Mouse (Mus musculus) thymus, adult 2 months (tissue): ENCODE data around the gene C130050O18Rik. TPM values are rescaled to one million over a fixed set of nuclear protein-coding genes. Genes with fewer than 3 reads are reported as not detected.

ENCODE experiments used
- DNase-seq: peaks from one replicate; pipeline ENCODE4 v3.0.0; 2021
- H3K27ac ChIP-seq: fragments of 200-500 bp; 2 replicates; pipeline ENCODE4 v1.5.1; 2012; ENCODE audit warnings: low read length, control low read depth; ENCODE audit not compliant: control insufficient read depth, insufficient read depth
- H3K27me3 ChIP-seq: fragments of 200-500 bp; 2 replicates; pipeline ENCODE4 v1.6.1; 2012; ENCODE audit warnings: mild to moderate bottlenecking, low read length, moderate library complexity, mixed read lengths; ENCODE audit not compliant: control insufficient read depth, insufficient read depth
- H3K36me3 ChIP-seq: fragments of 200-500 bp; 2 replicates; pipeline ENCODE4 v1.6.1; 2012; ENCODE audit warnings: mild to moderate bottlenecking, low read length, moderate library complexity; ENCODE audit not compliant: control insufficient read depth, insufficient read depth
- H3K4me1 ChIP-seq: fragments of 200-500 bp; replicated peaks from 2 replicates; pipeline ENCODE4 v1.6.1; 2012; ENCODE audit warnings: low read length; ENCODE audit not compliant: control insufficient read depth, insufficient read depth
- H3K4me3 ChIP-seq: fragments of 200-500 bp; 2 replicates; pipeline ENCODE4 v1.5.1; 2012; ENCODE audit warnings: mild to moderate bottlenecking, low read length, control low read depth, moderate library complexity; ENCODE audit not compliant: control insufficient read depth, insufficient read depth
- CTCF ChIP-seq: fragments of 200-500 bp; IDR thresholded peaks from 2 replicates; pipeline ENCODE4 v1.5.1; 2012; ENCODE audit warnings: mild to moderate bottlenecking, control low read depth, low read length, moderate library complexity, borderline replicate concordance; ENCODE audit not compliant: control insufficient read depth, poor library complexity, insufficient read depth; ENCODE audit errors: extremely low read depth
- POLR2A ChIP-seq: fragments of 200-500 bp; IDR thresholded peaks from 2 replicates; pipeline ENCODE4 v1.6.1; 2012; ENCODE audit warnings: mild to moderate bottlenecking, low read length, control low read depth, moderate library complexity; ENCODE audit not compliant: control insufficient read depth, poor library complexity, insufficient read depth; ENCODE audit errors: extremely low read depth
- WGBS: fragments of 180-500 bp; shearing (Covaris S2); methylation state at CpG from one replicate; pipeline ENCODE4 v1.1.7; 2018; 5-methylcytosine and 5-hydroxymethylcytosine counted together
- polyA plus RNA-seq: library from polyadenylated mRNA; depleted of rRNA; stranded (reverse); fragments of >200 nt; gene quantifications from 2 replicates; pipeline ENCODE4 v1.2.3, GENCODE M21; 2012

C130050O18Rik gene
- polyA plus RNA-seq, 1 experiment: 2.1 TPM

GRCm38 (mm10) chr5:139378986-139379629 lies 26.0 kb upstream of the C130050O18Rik start:
- Histone ChIP-seq H3K27me3 (no peaks in the 10 kb centered on the region), H3K27ac (peak overlapping the region; percentile 5; the same call in 1 of the 2 replicates), H3K4me1 (peaks cover 65% of the 10 kb centered on the region), H3K4me3 (peak overlapping the region; percentile 25), H3K36me3 (no peaks in the 10 kb centered on the region)
- DNase-seq: peak; percentile 47
- TF ChIP-seq CTCF (no peak), POLR2A (no peak)
- WGBS: 25% methylated on average over 21 of the region's 21 CpGs

GRCm38 (mm10) chr5:139379771-139380384 lies 25.2 kb upstream of the C130050O18Rik start:
- Histone ChIP-seq H3K4me1 (peaks cover 72% of the 10 kb centered on the region), H3K4me3 (peak overlapping the region; percentile 80), H3K27me3 (no peaks in the 10 kb centered on the region), H3K36me3 (no peaks in the 10 kb centered on the region), H3K27ac (peak overlapping the region; percentile 5; the same call in 1 of the 2 replicates)
- TF ChIP-seq POLR2A (no peak), CTCF (no peak)
- no peak for DNase-seq
- WGBS: 23% methylated on average over 8 of the region's 8 CpGs

DNA sequence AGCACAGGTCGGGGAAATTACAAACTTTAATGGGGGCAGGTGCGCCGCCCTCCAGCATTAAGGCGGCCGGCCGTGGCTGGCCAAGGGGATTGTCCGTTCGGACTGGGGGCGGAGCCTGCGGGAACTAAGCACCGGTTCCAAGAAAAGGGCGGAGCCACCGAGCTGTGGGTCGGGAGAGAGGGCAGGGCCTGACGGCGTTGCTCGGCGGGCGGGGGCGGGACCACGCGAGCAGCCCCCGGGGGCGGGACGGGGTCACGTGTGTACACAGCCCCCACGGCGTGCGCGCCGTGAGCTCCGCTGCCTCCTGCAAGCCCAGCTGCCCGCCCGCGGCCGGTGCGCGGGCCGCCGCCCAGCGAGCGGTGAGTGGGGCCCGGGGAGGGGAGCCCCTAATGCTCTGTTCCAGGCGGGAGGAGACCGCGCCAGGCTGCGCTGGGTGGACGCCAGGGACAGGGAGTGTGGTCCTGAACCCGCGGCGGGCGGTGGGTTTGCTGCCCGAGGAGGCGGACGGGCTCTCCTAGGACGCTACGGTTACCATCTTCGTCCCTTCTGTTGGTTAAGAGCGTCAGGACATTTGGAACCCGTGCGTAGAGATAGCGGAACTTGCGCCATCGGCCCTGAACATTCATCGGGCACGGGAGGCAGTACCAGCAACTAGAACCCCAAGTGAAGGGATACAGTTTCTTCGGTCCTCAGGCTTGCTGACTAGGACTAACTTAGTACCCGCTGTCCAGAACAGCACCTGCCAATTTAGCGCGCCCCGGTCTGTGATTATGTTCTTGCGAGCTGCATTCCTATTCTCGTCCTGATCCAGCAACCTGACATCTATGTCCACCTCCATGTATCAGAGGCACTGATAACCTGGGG lies 24.5 kb upstream of the C130050O18Rik start:
- no peaks in the 10 kb centered on the region for H3K36me3 ChIP-seq
- H3K27me3 ChIP-seq: no peaks in the 10 kb centered on the region
- 0 out of 2 replicates have a peak, but pooled peaks have one; percentile 12 for TF ChIP-seq POLR2A
- TF ChIP-seq CTCF: 0 out of 2 replicates have a peak, but pooled peaks have one; percentile 19
- H3K27ac ChIP-seq: peak overlapping the region; percentile 49
- peak; percentile 81 for DNase-seq
- H3K4me3 ChIP-seq: peak overlapping the region; percentile 80
- H3K4me1 ChIP-seq: peaks cover 72% of the 10 kb centered on the region
- WGBS: 2% methylated on average over 61 of the region's 73 CpGs

GRCm38 (mm10) chr5:139381586-139382513 lies 23.2 kb upstream of the C130050O18Rik start:
- H3K36me3 ChIP-seq: no peaks in the 10 kb centered on the region
- H3K4me3 ChIP-seq: peak overlapping the region; percentile 35
- H3K4me1 ChIP-seq: peaks cover 75% of the 10 kb centered on the region
- peak; percentile 79 for DNase-seq
- 20% methylated on average over 18 of the region's 18 CpGs for WGBS
- H3K27me3 ChIP-seq: no peaks in the 10 kb centered on the region
- peak overlapping the region; percentile 84 for H3K27ac ChIP-seq
- no peak for TF ChIP-seq CTCF
- no peak for TF ChIP-seq POLR2A

- no peaks in the 10 kb centered on the region for H3K27me3 ChIP-seq
- 5% methylated on average over 8 of the region's 8 CpGs for WGBS
- no peaks in the 10 kb centered on the region for H3K36me3 ChIP-seq
- peak overlapping the region; percentile 17 for H3K4me3 ChIP-seq
- peak overlapping the region; percentile 84 for H3K27ac ChIP-seq
- DNase-seq: peak; percentile 55
- TF ChIP-seq CTCF (no peak), POLR2A (no peak)
- peaks cover 66% of the 10 kb centered on the region for H3K4me1 ChIP-seq
Measured at GRCm38 (mm10) chr5:139382760-139383159, 22.3 kb upstream of the C130050O18Rik start.

DNA sequence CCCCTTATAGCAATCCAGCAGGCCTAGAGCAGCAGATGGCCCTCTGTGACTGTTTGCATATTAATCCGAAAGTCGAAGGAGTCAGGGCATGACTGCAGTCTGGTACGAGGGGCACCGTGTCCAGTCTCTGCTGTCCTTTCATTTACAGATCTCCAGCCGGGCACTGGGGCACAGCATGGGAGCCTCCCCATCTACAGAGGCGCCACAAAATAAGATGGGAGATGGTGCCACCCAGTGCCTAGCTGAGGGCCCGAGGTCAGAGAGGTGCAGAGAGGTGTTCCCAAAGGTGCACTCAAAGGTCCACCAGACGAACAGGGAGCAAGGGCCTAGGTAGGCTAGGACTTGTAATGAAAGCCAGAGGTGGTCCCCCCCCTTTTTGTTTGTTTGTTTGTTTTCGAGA lies 21.8 kb upstream of the C130050O18Rik start:
- TF ChIP-seq POLR2A (no peak), CTCF (no peak)
- H3K27me3 ChIP-seq: no peaks in the 10 kb centered on the region
- peak overlapping the region; percentile 17; the same call in 1 of the 2 replicates for H3K4me3 ChIP-seq
- H3K36me3 ChIP-seq: no peaks in the 10 kb centered on the region
- peaks cover 62% of the 10 kb centered on the region for H3K4me1 ChIP-seq
- WGBS: 48% methylated on average over 9 of the region's 9 CpGs
- peak; percentile 38 for DNase-seq
- H3K27ac ChIP-seq: peak overlapping the region; percentile 68
